Mouse (Mus musculus): ENCODE data around the gene Emilin2. TPM values are rescaled to one million over a fixed set of nuclear protein-coding genes. Genes with fewer than 3 reads are reported as not detected.
"Not testable (repeated sequence)": the region's sequence is repeated elsewhere in the genome, so short reads cannot be mapped to it uniquely, and the experiment has no call there.

Emilin2 gene
- 1 to 10 TPM; 3.1 to 5.2 (median 3.9) TPM for total RNA-seq (2022)

- DNase-seq (ENCODE audit: low spot score in 2 of 2) = no peak
Measured at GRCm38 (mm10) chr17:71311340-71312171, at the start of gene Emilin2. Emilin2 (minus strand) TSS chr17:71311978.

DNA sequence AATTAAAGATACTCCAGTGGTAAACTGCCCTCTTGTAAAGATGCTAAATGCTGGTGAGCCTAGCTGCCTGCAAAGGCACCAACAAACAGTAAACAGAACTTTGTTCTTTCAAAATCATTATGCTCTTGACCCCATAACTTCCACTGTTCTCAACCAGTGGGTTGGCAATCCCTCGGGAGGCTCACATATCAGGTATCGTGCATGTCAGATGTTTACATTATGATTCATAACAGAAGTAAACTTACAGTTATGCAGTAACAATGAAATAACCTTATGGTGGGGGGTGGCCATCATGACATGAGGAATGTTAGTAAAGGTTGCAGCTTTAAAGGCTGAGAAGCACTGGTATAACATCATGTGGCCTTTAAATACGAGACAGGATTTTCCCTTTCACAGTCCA, 43.7 kb upstream of the Emilin2 start:
- no peak for DNase-seq (ENCODE audit: low spot score in 2 of 2)

- no peak for DNase-seq (ENCODE audit: low spot score in 2 of 2)
Measured at GRCm38 (mm10) chr17:71354205-71354604, 42.4 kb upstream of the Emilin2 start.

DNA sequence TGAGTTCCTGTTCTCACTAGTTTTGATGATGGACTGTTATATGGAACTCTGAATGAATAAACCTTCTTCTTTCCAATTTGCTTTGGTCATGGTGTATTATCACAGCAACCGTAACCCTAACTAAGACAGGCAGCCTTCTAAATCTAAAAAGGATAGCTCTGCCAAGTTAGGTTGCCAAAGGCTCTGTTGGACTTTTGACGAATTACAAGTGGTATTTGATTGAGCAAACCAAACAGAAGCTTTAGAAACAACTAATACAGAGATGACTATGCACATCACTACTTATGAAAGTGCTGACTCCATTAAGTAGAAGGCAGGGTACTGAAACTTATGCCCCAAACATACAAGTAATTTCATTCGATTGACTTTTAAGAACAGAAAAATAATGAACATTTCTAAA, 36.4 kb upstream of the Emilin2 start:
- no peak for DNase-seq (ENCODE audit: low spot score in 2 of 2)

- DNase-seq (ENCODE audit: low spot score in 2 of 2) = no peak
Measured at GRCm38 (mm10) chr17:71342006-71342405, 30.2 kb upstream of the Emilin2 start.

GRCm38 (mm10) chr17:71338627-71339026, 26.8 kb upstream of the Emilin2 start:
- DNase-seq (ENCODE audit: low spot score in 2 of 2) = no peak

DNA sequence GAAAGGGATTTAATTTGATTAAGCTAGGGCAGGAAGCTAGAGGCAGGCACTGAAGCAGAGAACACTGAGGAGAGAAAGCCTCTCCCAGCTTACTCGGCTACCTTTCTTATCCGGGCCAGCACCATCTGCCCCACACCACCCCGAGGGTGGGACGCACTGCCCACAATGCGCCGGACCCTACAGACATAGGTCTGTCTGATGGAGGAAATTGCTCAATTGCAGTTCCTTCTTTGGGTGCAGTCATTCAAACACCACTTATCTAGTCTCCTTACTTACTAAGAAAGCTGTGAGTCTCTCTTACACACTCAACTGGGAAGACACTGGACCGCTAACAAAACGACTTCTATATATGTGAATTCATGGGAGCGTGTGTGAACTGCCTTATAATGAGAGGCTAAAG, 25.8 kb upstream of the Emilin2 start:
- DNase-seq (ENCODE audit: low spot score in 2 of 2) = no peak

DNA sequence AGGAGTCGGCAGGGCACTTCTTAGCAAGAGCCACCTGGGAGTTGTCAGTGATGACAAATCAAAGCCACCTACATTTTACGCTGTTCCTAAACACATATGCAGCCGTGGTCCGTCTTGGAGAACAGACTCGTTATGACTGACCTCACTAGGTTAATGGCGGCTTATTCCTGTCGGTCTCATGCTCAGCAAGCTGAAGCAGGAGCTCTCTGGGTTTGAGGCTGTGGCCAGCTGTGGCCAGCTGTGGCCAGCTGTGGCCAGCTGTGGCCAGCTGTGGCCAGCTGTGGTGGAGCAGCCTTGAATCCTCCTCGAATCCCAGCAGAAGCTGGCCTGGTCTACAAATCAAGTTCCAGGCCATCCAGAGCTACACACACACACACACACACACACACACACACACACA, 24.6 kb upstream of the Emilin2 start:
- no peak for DNase-seq (ENCODE audit: low spot score in 2 of 2)

- no peak for DNase-seq (ENCODE audit: low spot score in 2 of 2)
Measured at GRCm38 (mm10) chr17:71332298-71332697, 20.5 kb upstream of the Emilin2 start.

- DNase-seq (ENCODE audit: low spot score in 2 of 2) = not testable (repeated sequence)
Measured at GRCm38 (mm10) chr17:71320731-71321130, 9.0 kb upstream of the Emilin2 start.

- no peak for DNase-seq (ENCODE audit: low spot score in 2 of 2)
Measured at GRCm38 (mm10) chr17:71319361-71319760, 7.6 kb upstream of the Emilin2 start.

DNA sequence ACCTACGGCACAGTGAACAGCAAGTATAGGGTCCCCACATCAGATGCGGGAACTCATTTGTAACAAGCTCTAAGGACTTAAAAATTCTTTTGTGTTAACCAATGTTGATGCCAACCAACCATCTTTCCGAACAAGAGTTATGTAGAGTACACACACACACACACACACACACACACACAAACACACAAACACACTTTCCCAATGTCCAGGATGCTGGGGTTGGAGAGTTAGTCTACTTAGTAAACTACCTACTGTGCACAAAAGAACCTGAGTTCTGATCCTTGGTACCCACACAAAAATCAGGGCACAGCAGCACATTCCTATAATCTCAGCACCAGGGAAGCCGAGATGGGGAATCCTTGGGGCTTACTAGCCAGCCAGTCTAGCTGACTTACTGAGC, 5.8 kb upstream of the Emilin2 start:
- no peak for DNase-seq (ENCODE audit: low spot score in 2 of 2)

DNA sequence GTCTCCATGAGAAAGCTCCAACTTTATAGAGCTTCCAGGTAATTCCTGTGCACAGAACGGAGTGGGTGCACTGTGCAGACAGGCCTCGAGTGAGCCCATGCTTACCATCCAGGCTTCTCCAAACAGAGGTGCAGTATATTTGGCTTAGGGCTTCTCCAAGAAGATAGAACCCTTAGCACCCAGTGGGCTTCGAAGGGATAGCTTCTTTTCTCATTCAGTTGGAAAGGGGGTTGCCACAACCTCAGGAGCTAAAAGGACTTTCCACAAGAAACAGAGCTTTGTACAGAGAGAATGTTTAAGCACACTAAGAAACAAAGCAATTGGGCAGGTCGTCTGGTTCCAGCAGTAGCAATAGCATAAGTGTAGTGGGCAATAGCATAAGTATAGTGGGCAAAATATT, 2.5 kb upstream of the Emilin2 start:
- no peak for DNase-seq (ENCODE audit: low spot score in 2 of 2)

- DNase-seq (ENCODE audit: low spot score in 2 of 2) = no peak
Measured at GRCm38 (mm10) chr17:71310486-71311339, 1.1 kb downstream of the Emilin2 start.

GRCm38 (mm10) chr17:71309711-71310485, 1.9 kb downstream of the Emilin2 start:
- DNase-seq (ENCODE audit: low spot score in 2 of 2) = no peak

GRCm38 (mm10) chr17:71309141-71309540, 2.6 kb downstream of the Emilin2 start:
- peak in 1 of 2 experiments; percentile 12 for DNase-seq (ENCODE audit: low spot score in 2 of 2)

DNA sequence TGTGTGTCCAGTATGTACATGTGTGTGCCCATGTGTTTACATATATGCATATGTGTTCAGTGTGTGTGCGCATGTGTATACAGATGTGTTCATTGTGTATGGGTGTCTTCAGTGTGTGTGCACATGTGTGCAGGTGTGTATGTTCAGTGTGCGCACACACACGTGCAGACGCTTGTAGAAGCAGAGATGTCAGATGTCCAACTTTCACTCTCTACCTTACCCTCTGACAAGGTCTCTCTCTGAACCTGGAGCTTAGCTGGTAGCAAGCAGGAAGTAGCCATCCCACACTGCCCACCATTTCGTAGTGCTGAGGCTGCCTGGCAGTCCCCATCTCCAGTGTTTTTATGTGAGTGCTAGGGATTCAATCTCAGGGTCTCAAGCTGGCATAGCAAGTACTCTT, 3.5 kb downstream of the Emilin2 start:
- no peak for DNase-seq (ENCODE audit: low spot score in 2 of 2)

DNA sequence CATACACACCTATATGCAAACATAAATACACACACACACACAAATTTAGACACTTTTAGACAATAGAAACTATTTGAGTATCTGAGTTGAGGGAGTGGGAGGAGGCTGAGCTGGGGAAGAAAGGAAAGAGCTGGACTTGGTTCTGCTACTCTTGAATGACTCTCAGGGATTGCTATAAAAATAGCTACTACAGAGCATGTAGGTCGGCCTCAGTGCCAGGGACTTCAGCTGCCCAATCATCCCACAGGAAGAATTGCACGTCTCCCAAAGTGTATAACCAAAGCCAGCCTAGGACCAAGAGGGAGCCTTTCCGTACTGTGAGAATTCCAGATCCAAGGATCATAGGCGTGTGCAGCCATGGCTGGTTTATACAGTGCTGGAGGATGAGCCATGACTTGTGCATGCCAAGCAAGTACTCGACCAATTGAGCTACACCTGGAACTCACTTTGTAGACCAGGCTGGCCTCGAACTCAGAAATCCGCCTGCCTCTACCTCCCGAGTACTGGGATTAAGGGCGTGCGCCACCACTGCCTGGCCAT, 4.5 kb downstream of the Emilin2 start:
- no peak for DNase-seq (ENCODE audit: low spot score in 2 of 2)

GRCm38 (mm10) chr17:71306716-71307115, 5.1 kb downstream of the Emilin2 start:
- DNase-seq (ENCODE audit: low spot score in 2 of 2) = no peak

DNA sequence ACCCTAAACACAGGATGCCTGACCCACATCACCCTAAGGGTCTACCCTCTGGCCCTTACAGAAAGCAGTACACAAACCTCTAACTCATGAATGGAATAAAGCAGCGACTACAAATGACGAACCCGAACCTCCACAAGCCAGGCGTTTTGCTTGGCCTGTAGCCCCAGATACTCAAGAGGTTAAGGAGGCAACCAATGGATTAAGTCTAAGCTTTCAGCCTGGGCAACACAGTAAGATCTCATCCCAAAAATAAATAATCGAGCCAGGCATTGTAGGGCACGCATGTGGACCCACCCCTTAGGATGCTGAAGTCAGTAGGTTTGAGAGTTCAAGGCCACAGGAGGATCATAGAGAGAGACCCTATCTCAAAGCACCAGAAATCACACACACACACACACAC, 5.7 kb downstream of the Emilin2 start:
- no peak for DNase-seq (ENCODE audit: low spot score in 2 of 2)

DNA sequence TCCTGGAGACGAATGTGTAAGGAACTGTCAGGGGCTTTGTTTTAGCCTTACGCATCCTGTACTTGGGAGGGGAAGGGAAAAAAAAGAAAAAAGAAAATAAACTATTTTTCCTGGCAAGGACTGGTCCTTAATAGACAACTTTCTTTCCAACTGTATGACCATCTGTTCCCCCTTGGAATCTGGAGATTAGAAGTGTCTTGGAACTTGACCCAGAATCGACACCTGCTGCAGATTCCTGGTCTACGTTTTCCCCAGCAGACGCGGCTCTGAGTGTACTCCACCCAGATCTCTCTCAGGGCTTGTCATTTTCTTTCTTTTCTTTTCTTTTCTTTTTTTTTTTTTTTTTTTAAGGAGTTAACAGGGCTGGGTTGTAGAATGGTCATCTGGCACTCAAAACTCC, 8.3 kb downstream of the Emilin2 start:
- no peak for DNase-seq (ENCODE audit: low spot score in 2 of 2)

All from layer of hippocampus, adult 8-10 months (tissue).